7 mouse cellular contexts compared by ENCODE assay signal in the genomic region with DNA sequence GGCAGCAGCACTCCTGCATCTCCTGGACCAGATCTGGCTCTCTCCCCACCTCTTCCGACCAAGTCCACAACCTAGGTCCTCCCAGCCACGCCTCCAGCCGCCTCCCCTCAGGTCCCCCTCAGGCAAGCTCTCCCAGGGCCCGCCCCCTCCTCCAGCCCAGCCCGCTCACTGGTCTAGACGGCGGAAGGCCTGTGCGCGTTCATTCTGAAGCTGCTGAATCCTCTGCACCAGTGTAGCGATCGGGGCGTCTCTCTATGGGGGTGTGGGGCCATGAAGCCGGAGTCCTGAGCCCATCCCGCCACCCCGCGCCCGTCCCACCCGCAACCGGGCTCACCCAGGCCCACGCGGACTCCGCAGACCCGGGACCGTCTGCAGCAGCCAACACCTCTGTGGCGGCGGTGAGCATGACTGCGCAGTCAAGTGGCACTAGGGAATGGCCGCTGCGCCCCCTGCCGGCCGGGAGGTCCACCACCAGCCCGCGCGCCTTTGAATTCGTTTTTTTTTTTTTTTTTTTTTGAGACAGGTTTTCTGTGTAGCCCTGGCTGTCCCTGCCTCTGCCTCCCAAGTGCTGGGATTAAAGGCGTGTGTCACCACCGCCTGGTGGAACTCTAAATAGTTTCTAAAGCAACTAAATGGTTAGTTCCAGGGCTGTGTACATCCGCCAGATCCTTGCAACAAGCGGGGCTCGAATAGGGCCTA. TPM values are rescaled to one million over a fixed set of nuclear protein-coding genes. Genes with fewer than 3 reads are reported as not detected.
DNase-seq lines count a peak whose midpoint lies in the region; ATAC-seq lines count a peak whose summit lies in the region.

A gene (minus strand): TSS at position 425 of the 699 bp plus-strand sequence.

- peaks cover 23% of the 10 kb centered on the region for H3K27me3 ChIP-seq in intestine, embryonic 15.5 days (replicated peaks)
- H3K27me3 ChIP-seq in midbrain, embryonic 10.5 days (ENCODE audit: low read depth, poor library complexity, severe bottlenecking) = peaks cover 38% of the 10 kb centered on the region

- DNase-seq in adrenal gland, adult (ENCODE audit: inconsistent age in 2 of 2, low spot score in 1 of 2) = peak; percentile 96 to 99
- peak; percentile 96 for DNase-seq in embryo, embryonic 10.5 days (ENCODE audit: low spot score)
- peak; percentile 94 for DNase-seq in gastrocnemius, postnatal 25 days
- DNase-seq in left cerebral cortex, postnatal 25 days (ENCODE audit: low spot score in 2 of 2) = peak; percentile 94 to 95
- peak; percentile 97 for DNase-seq in midbrain, embryonic 10.5 days (ENCODE audit: low spot score)
- DNase-seq in right cerebral cortex, postnatal 4 days = peak; percentile 98

- ATAC-seq in intestine, embryonic 15.5 days = peak; percentile 88

- H3K4me1 ChIP-seq in intestine, embryonic 15.5 days (replicated peaks) = peaks cover 54% of the 10 kb centered on the region
- H3K4me1 ChIP-seq in midbrain, embryonic 10.5 days = peaks cover 78% of the 10 kb centered on the region

- peak within 1 kb of the TSS; percentile 73 for H3K4me3 ChIP-seq in intestine, embryonic 15.5 days (replicated peaks)
- H3K4me3 ChIP-seq in midbrain, embryonic 10.5 days = peak within 1 kb of the TSS; percentile 81

- H3K27ac ChIP-seq in intestine, embryonic 15.5 days = peak within 1 kb of the TSS; percentile 96
- H3K27ac ChIP-seq in midbrain, embryonic 10.5 days (replicated peaks) = peak within 1 kb of the TSS; percentile 97

- WGBS in intestine, embryonic 15.5 days = 2% methylated on average over 40 of the region's 40 CpGs
- WGBS in midbrain, embryonic 10.5 days = 2% methylated on average over 40 of the region's 40 CpGs

- intact Hi-C loops in left cerebral cortex, postnatal 25 days (cut with DNase I) = loop anchor here (5.0 kb wide), 1 partner anchor 154 kb away; a partner anchor contains a TSS

- peaks cover 13% of the 10 kb centered on the region for H3K36me3 ChIP-seq in intestine, embryonic 15.5 days
- peaks cover 40% of the 10 kb centered on the region for H3K36me3 ChIP-seq in midbrain, embryonic 10.5 days

- no peaks in the 10 kb centered on the region for H3K9me3 ChIP-seq in intestine, embryonic 15.5 days
- H3K9me3 ChIP-seq in midbrain, embryonic 10.5 days (replicated peaks) = no peaks in the 10 kb centered on the region

- H3K9ac ChIP-seq in intestine, embryonic 15.5 days = peak within 1 kb of the TSS; percentile 93

- H3K4me2 ChIP-seq in intestine, embryonic 15.5 days (replicated peaks) = peak within 1 kb of the TSS; percentile 92

RNA-seq across cellular contexts. Expression of the gene that starts here (rescaled TPM):
- 100 to 1,000 TPM; 112 to 120 TPM for total RNA-seq in gastrocnemius, postnatal 25 days (2021)
- 121 and 132 TPM in 2 replicates for polyA plus RNA-seq in intestine, embryonic 15.5 days (2015; fragmentation: Nextera tagmentation; extraction: Ambion mirVana)
- 100 to 1,000 TPM; 104 TPM for total RNA-seq in left cerebral cortex, postnatal 25 days (2021)
- 138 and 140 TPM in 2 replicates for polyA plus RNA-seq in midbrain, embryonic 10.5 days (2016; fragmentation: Nextera tagmentation; extraction: Ambion mirVana)

Comparison
In these comparisons a context has a peak if more than half of its experiments do, and no peak if none do; other contexts are left out.
1. Peak in every context shown above with its lines: DNase-seq, ATAC-seq, H3K4me3 ChIP-seq and H3K27ac ChIP-seq.